Mouse (Mus musculus): ENCODE results near the gene Phldb1. TPM values are rescaled to one million over a fixed set of nuclear protein-coding genes. Genes with fewer than 3 reads are reported as not detected.
A peak's percentile ranks its signal among the peaks of the same experiment; 100 is the strongest.
"Not testable (repeated sequence)": the region's sequence is repeated elsewhere in the genome, so short reads cannot be mapped to it uniquely, and the experiment has no call there.

Phldb1 gene
- total RNA-seq, 2 experiments from 2014 or later: 62.4 to 65.7 TPM

DNA sequence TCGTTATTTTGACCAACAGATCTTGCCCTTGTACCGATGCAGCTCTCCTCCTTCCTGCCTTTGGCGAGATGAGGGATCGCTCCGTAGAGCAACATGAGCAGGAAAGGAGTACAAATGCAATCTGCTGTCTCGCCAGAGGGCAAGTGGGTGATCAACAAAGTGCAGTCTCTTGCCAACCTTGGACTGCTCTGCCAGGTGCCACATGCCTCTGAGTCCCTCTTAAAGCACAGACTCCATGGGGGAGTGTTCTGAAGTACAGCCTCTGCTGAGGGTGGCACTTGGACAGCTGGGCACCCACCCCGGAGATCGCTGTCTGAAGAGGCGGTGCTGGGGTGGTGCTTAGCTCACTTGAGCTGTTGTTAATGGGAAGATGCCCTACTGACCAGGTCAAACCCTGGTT lies 96.3 kb downstream of the Phldb1 start:
- intact Hi-C loops (cut with DNase I): loop anchor here (10.0 kb wide), 1 partner anchor 296 kb away; no protein-coding TSS in a partner anchor

DNA sequence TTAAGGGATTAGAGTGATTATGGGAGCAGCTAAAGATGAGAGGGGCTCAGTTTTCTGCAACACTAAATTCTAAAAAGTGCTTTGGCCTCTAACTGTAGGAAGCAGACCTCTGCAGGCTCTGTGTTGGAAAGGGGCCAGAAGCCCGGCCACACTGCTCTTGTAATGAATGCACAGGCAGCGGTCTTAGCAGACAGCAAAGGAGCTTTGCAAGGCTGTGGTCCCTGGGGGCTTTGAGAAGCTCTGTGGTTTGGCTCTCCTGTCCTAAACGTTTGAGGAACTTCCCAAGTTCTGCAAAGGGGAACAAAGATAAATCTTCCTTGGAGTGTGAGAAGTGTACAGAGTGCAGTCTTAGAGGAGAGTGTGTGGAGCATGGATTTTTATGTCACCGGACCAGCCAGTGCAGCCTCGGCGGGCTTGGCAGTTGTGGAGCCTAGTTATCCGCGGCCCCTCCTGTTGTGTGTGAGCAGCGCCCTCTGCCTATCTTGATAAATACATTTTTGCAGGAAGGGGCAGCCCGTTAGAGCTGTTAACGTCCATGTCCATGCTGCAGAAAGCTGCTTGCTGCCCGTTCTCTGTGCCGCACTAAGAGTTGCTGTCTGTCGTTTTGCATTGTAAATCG lies 97.3 kb downstream of the Phldb1 start:
- peak in 1 of 2 experiments; percentile 40 for DNase-seq (ENCODE audit: low spot score in 2 of 2)
- intact Hi-C loops (cut with DNase I): loop anchor here (10.0 kb wide), 1 partner anchor 297 kb away; no protein-coding TSS in a partner anchor

More for the DNA sequence above, 96.3 kb downstream of the Phldb1 start:
- not testable (repeated sequence) for DNase-seq (ENCODE audit: low spot score in 2 of 2)

Other genes with a start within 250 kb of the Phldb1 start
- gene Cxcr5, start 173.3 kb downstream of the Phldb1 start, total RNA-seq (2021): not detected
- gene Ddx6, start 130.3 kb downstream of the Phldb1 start, total RNA-seq (2021): 100 to 1,000 TPM; 110 to 112 TPM
- not detected for gene Treh, start 62.0 kb downstream of the Phldb1 start, total RNA-seq (2021)
- gene Arcn1, start 32.6 kb upstream of the Phldb1 start, total RNA-seq (2021): 10 to 100 TPM; 91.2 to 97.7 TPM
- gene Ift46, start 32.7 kb upstream of the Phldb1 start, total RNA-seq (2021): 10 to 100 TPM; 68.2 to 85.5 TPM
- gene Tmem25, start 64.1 kb upstream of the Phldb1 start, total RNA-seq (2021): 10 to 100 TPM; 36.5 to 41.3 TPM
- 1 to 10 TPM in 1 of 2 experiments, under 1 TPM in 1; 0.78 to 1.4 TPM for gene Ttc36, start 67.9 kb upstream of the Phldb1 start, total RNA-seq (2021)
- gene Kmt2a, start 146.1 kb upstream of the Phldb1 start, total RNA-seq (2021): 10 to 100 TPM; 44.2 to 54.4 TPM
- 100 to 1,000 TPM; 372 to 384 TPM for gene Atp5l, start 185.5 kb upstream of the Phldb1 start, total RNA-seq (2021)
- gene Ube4a, start 230.4 kb upstream of the Phldb1 start, total RNA-seq (2021): 10 to 100 TPM; 77.6 to 79.8 TPM
- not detected for gene Cd3g, start 245.2 kb upstream of the Phldb1 start, total RNA-seq (2021)
- gene Cd3d, start 246.6 kb upstream of the Phldb1 start, total RNA-seq (2021): not detected

Measured in left cerebral cortex, postnatal 14 days (tissue).